Mouse (Mus musculus) liver, embryonic 14.5 days (tissue): ENCODE measurements around the gene Iqschfp. TPM values are rescaled to one million over a fixed set of nuclear protein-coding genes. Genes with fewer than 3 reads are reported as not detected.

Experiments
- ATAC-seq: fragments of 200-750 bp; cut with Nextera tagmentation; 2 replicates; pipeline ENCODE4 v1.8.0; 2017; ENCODE audit warnings: moderate number of reproducible peaks, mild to moderate bottlenecking, moderate library complexity; ENCODE audit not compliant: insufficient read depth
- DNase-seq, 3 experiments: peaks; one replicate each; pipeline ENCODE4 v3.0.0-alpha.2; 2012 to 2013; ENCODE audit warnings: low read depth in 3 of 3, low spot score in 3 of 3
- H3K27ac ChIP-seq: fragments of 300-500 bp; sonication (generic); 2 replicates; pipeline ENCODE4 v1.5.1; 2014; ENCODE audit warnings: moderate library complexity, mild to moderate bottlenecking, control low read depth, inconsistent platforms
- H3K27me3 ChIP-seq: fragments of 300-500 bp; sonication (generic); 2 replicates; pipeline ENCODE4 v1.6.1; 2014; ENCODE audit warnings: mild to moderate bottlenecking, low read length, moderate library complexity; ENCODE audit not compliant: control insufficient read depth, insufficient read depth
- H3K36me3 ChIP-seq: fragments of 300-500 bp; sonication (generic); replicated peaks from 2 replicates; pipeline ENCODE4 v1.6.1; 2014; ENCODE audit warnings: low read depth; ENCODE audit not compliant: control insufficient read depth, insufficient read depth
- H3K4me1 ChIP-seq, 2 experiments: fragments of 200-500 bp in 1 of 2; fragments of 300-500 bp in 1 of 2; sonication (generic) in 1 of 2; replicated peaks; 2 replicates each; pipeline ENCODE4 v1.6.1; 2012 to 2014; ENCODE audit warnings: antibody characterized with exemption in 1 of 2, inconsistent platforms in 1 of 2, low read length in 1 of 2; ENCODE audit not compliant: control insufficient read depth in 2 of 2, insufficient read depth in 2 of 2
- H3K4me2 ChIP-seq: fragments of 300-500 bp; sonication (generic); 2 replicates; pipeline ENCODE4 v1.6.1; 2014; ENCODE audit warnings: low read depth, mild to moderate bottlenecking, control low read depth, moderate library complexity
- H3K4me3 ChIP-seq, 2 experiments: fragments of 200-500 bp in 1 of 2; fragments of 300-500 bp in 1 of 2; sonication (generic) in 1 of 2; 2 replicates each; pipeline ENCODE4 v1.5.1; 2012 to 2014; ENCODE audit warnings: low read depth in 2 of 2, low read length in 2 of 2, mild to moderate bottlenecking in 2 of 2, control low read depth in 1 of 2, inconsistent platforms in 1 of 2, moderate library complexity in 1 of 2; ENCODE audit not compliant: insufficient read depth in 1 of 2
- H3K9ac ChIP-seq: fragments of 300-500 bp; sonication (generic); replicated peaks from 2 replicates; pipeline ENCODE4 v1.6.1; 2014; ENCODE audit warnings: mild to moderate bottlenecking, control low read depth, moderate library complexity
- H3K9me3 ChIP-seq: fragments of 300-500 bp; sonication (generic); 2 replicates; pipeline ENCODE4 v1.6.1; 2016; ENCODE audit warnings: low read length, mixed read lengths; ENCODE audit not compliant: control insufficient read depth
- CTCF ChIP-seq: IDR thresholded peaks from 2 replicates; pipeline ENCODE4 v1.5.1; 2016; ENCODE audit warnings: antibody characterized with exemption, low read depth, control low read depth
- EP300 ChIP-seq: IDR thresholded peaks from 2 replicates; pipeline ENCODE4 v1.6.1; 2016; ENCODE audit warnings: antibody characterized with exemption, low read depth
- WGBS: fragments of 180-500 bp; shearing (Covaris S2); extraction: QIAGEN DNeasy Blood & Tissue Kit; methylation state at CpG from one replicate; pipeline ENCODE4 v1.1.7; 2014; ENCODE audit not compliant: insufficient replicate concordance; 5-methylcytosine and 5-hydroxymethylcytosine counted together
- polyA plus RNA-seq, 2 experiments: library from polyadenylated mRNA; depleted of rRNA in 1 of 2; stranded (reverse) in 1 of 2; unstranded in 1 of 2; fragments of >200 nt; fragmentation: Nextera tagmentation in 1 of 2; extraction: Ambion mirVana in 1 of 2; gene quantifications; 2 replicates each; pipeline versions ENCODE4 v1.2.1 to v1.2.3; 2012 to 2014

The Iqschfp gene
- polyA plus RNA-seq, 2 experiments, result not detected

DNA sequence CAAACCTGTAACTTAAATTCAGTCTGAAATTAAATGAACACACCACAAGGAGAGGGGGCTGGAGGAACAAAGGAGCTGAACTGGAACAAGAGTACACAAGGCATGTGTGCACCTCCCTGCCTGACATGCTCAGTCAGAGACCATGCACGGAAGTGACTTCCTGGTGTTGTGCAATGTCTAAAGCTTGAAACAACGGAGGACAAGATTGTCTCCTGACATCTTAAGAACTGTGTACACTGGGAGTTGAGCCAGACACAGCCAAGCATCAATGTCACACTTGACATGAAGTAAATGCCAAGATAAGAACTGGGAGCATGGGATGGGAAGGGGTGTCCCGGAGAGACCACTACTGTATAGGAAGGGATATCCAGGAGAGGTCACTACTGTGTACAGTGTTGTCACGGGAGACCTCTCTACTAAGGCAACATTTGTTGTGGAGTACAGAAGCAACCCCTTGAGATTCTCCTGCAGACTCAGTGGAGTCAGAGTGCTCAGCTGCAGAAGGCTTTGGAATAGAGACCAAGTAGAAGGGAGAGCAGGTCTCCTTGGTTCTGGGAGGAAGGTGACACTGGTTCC lies 663.1 kb downstream of the Iqschfp start:
- 31% methylated on average over 4 of the region's 4 CpGs for WGBS
- TF ChIP-seq CTCF (no peak), EP300 (no peak)
- peaks cover 0 to 4% of the 10 kb centered on the region in 2 experiments; a peak in 1 of 4 replicates for H3K4me1 ChIP-seq
- ATAC-seq (no peak), DNase-seq (no peak)
- H3K27ac ChIP-seq, result no peak overlapping the region
- H3K9me3 ChIP-seq, result no peaks in the 10 kb centered on the region
- no peaks in the 10 kb centered on the region for H3K27me3 ChIP-seq
- no peak overlapping the region for H3K4me2 ChIP-seq
- H3K4me3 ChIP-seq, result no peak overlapping the region
- H3K9ac ChIP-seq, result no peak overlapping the region
- no peaks in the 10 kb centered on the region for H3K36me3 ChIP-seq

DNA sequence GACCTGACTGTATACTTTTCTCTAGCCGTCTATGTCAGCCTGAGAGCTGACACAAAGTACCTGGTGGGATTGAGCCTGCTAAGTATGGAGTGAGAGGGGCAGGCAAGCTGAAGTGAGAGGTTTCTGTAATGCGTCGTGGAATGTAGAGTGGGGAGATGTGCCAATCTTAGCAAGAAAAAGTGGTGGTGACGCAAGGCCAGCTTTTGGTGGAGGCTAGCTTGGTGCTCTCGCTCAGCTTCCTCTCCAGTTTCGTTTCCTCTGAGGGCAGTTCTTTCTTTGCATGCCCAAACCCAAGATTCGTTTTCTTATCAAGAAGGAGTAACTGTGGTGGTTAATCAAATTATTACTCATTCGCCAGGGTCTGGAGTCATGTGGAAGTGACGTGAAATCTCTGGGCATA lies 664.9 kb downstream of the Iqschfp start:
- ATAC-seq (no peak), DNase-seq (no peak)
- H3K27me3 ChIP-seq, result no peaks in the 10 kb centered on the region
- no peaks in the 10 kb centered on the region for H3K36me3 ChIP-seq
- no peak overlapping the region for H3K4me2 ChIP-seq
- TF ChIP-seq CTCF (no peak), EP300 (no peak)
- peaks cover 0 to 4% of the 10 kb centered on the region in 2 experiments; a peak in 1 of 4 replicates for H3K4me1 ChIP-seq
- H3K9ac ChIP-seq, result no peak overlapping the region
- no peaks in the 10 kb centered on the region for H3K9me3 ChIP-seq
- WGBS, result 54% methylated on average over 9 of the region's 9 CpGs
- no peak overlapping the region for H3K4me3 ChIP-seq
- no peak overlapping the region for H3K27ac ChIP-seq

DNA sequence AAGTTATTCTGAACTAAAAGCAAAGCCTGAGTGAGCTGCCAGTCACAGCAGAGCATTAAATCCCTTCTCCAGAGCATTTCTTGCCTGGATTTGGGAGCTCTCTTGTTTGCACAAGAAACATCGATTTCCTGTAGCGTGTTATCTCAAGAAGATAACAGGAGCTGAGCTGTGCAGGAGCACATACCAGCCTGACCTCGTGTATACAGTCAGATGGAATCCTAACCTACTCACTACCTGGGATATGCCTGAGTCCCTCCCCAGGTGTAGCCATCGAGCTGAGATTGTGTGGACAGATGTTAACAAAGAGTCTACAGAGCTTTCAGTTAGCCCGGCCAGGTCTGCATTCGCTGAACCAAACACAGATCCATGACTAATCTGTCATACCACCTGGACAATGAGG lies 666.7 kb downstream of the Iqschfp start:
- no peaks in the 10 kb centered on the region for H3K27me3 ChIP-seq
- H3K4me2 ChIP-seq, result no peak overlapping the region
- no peaks in the 10 kb centered on the region for H3K36me3 ChIP-seq
- no peak overlapping the region for H3K9ac ChIP-seq
- no peak for ATAC-seq
- peaks cover 0 to 4% of the 10 kb centered on the region in 2 experiments; a peak in 1 of 4 replicates for H3K4me1 ChIP-seq
- WGBS, result 52% methylated on average over 6 of the region's 6 CpGs
- no peak overlapping the region for H3K4me3 ChIP-seq
- TF ChIP-seq EP300 (no peak), CTCF (no peak)
- H3K9me3 ChIP-seq, result no peaks in the 10 kb centered on the region
- H3K27ac ChIP-seq, result no peak overlapping the region
- DNase-seq, result no peak

DNA sequence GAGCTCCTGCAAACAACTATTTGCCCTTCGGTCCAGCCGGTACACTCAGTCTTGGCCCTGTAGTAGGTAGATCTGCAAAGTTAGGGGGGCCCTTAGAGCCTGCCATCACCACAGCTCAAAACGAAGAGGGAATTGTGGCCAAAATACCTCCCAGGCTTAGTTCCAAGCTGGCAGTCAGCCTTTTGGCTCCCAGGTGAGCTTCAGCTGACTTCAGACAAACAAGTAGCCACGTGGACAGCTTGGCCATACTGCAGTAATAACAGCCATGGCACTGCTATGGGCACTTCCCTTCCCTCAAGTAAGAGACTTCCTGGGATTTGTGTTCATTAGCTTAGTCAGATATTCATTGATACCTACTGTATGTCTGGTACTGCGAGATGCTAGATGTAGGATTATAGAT lies 668.0 kb downstream of the Iqschfp start:
- no peaks in the 10 kb centered on the region for H3K27me3 ChIP-seq
- WGBS, result 56% methylated on average over 5 of the region's 5 CpGs
- H3K4me1 ChIP-seq, result peaks cover 0 to 3% of the 10 kb centered on the region in 2 experiments; a peak in 1 of 4 replicates
- no peak overlapping the region for H3K27ac ChIP-seq
- H3K9ac ChIP-seq, result no peak overlapping the region
- DNase-seq, result no peak
- no peaks in the 10 kb centered on the region for H3K36me3 ChIP-seq
- H3K9me3 ChIP-seq, result no peaks in the 10 kb centered on the region
- no peak for ATAC-seq
- no peak overlapping the region for H3K4me2 ChIP-seq
- TF ChIP-seq CTCF, result no peak
- no peak overlapping the region for H3K4me3 ChIP-seq

DNA sequence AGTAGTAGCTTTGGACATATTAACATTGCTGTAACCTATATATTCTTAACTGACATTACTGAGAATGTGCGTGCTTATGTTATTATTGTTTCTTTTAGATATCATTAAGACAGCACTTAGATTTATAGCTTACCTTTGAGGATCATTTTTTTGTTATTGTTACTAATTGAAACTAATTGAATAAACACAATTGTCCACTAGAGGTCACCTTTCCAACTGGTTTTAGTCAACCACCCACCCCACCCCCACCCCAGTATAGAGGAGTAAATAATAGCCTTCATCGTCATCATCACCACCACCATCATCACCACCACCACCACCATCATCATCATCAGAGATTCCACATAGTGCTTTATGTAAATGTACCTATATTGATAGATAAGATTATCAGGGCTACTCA lies 670.8 kb downstream of the Iqschfp start:
- WGBS, result 65% methylated on average over 2 of the region's 2 CpGs
- no peaks in the 10 kb centered on the region for H3K4me1 ChIP-seq
- ATAC-seq, result no peak

More for the DNA sequence above, 670.8 kb downstream of the Iqschfp start:
- H3K9ac ChIP-seq, result no peak overlapping the region
- H3K4me3 ChIP-seq, result no peak overlapping the region
- no peak overlapping the region for H3K4me2 ChIP-seq
- no peak for DNase-seq
- no peaks in the 10 kb centered on the region for H3K9me3 ChIP-seq
- H3K27me3 ChIP-seq, result no peaks in the 10 kb centered on the region
- no peaks in the 10 kb centered on the region for H3K36me3 ChIP-seq
- TF ChIP-seq EP300 (no peak), CTCF (no peak)
- no peak overlapping the region for H3K27ac ChIP-seq
